Mouse (Mus musculus): ENCODE measurements around the gene Erp27. TPM values are rescaled to one million over a fixed set of nuclear protein-coding genes. Genes with fewer than 3 reads are reported as not detected.

The Erp27 gene
- polyA plus RNA-seq, 2 experiments from 2014 or later = 2.9 to 3.1 TPM

DNA sequence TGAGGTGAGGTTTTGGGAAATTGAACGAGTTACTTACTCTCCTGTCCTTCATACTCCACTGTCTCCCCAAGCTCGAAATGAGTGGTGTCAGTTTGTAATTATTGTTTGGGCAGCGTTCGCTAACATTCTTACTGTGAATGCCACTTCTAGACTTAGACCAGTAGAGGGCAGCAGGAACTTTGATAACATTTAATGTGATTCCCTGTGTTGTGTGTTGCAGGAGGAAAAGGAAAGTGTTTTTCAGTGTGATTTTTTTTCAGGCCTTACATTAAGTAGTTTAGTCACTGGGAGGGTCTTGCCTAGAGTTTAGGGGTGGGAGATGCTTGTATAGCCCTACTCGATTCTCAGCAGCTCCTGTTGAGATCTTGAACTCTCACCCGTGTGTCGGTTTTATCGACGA lies 61.0 kb downstream of the Erp27 start:
- ATAC-seq = peak; percentile 71

DNA sequence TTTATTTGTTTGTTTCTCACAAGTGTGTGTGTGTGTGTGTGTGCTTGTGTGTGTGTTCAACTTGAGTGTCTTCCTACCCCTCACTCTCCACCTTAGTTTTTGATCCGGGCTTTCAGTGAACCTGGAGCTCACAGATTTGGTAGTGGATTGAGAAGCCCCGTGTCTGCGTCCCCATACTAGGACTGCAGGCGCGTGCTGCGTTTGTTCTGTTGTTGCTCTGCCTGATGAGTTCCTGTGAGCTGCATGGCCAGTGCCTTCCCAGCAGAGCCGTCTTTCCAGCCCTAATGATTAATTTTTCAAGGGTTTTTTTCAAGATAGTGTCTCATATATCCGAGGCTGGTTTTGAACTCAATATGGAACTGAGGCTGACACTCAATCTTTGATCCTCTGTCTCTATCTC lies 63.6 kb downstream of the Erp27 start:
- no peak for ATAC-seq

DNA sequence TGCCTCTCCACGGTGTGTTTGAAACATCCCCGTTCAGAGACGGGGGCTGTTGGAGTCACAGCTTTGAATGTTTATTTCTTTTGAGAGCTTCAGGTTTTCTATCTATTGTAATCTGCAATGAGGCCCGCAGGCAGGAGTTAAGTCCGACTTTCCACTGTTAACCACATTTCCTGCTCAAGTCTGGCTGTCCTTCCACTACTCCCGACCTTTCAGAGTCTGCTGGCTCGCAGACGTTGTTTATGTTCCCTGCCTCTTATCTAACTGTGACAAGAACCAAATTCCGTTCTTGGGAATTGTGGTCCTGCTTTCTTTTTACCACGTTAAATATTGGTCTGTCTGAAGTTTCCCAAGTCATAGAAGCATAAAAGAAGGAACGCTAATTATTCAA lies 64.1 kb downstream of the Erp27 start:
- ATAC-seq = no peak

Other genes starting within 250 kb of the Erp27 start
- gene Gucy2c, start 140.4 kb downstream of the Erp27 start, polyA plus RNA-seq (2017; shearing (Covaris generic)) = not detected
- 1 to 10 TPM; 1.0 to 1.7 TPM for gene Hist4h4, start 117.8 kb downstream of the Erp27 start, polyA plus RNA-seq (2017; shearing (Covaris generic))
- gene H2afj, start 113.9 kb downstream of the Erp27 start, polyA plus RNA-seq (2017; shearing (Covaris generic)) = 10 to 100 TPM; 73.4 to 92.2 TPM
- 1 to 10 TPM; 2.1 to 5.2 TPM for gene BC049715, start 94.6 kb downstream of the Erp27 start, polyA plus RNA-seq (2017; shearing (Covaris generic))
- gene Wbp11, start 93.9 kb downstream of the Erp27 start, polyA plus RNA-seq (2017; shearing (Covaris generic)) = 10 to 100 TPM; 58.3 to 63.6 TPM
- gene Smco3, start 86.7 kb downstream of the Erp27 start, polyA plus RNA-seq (2017; shearing (Covaris generic)) = not detected
- 1 to 10 TPM; 3.7 to 5.7 TPM for gene Art4, start 64.4 kb downstream of the Erp27 start, polyA plus RNA-seq (2017; shearing (Covaris generic))
- not detected for gene Mgp, start 46.4 kb downstream of the Erp27 start, polyA plus RNA-seq (2017; shearing (Covaris generic))
- under 1 TPM; 0.05 to 0.10 TPM for gene Pde6h, start 1.7 kb upstream of the Erp27 start, polyA plus RNA-seq (2017; shearing (Covaris generic))
- 1,000 to 10,000 TPM; 2,618 to 2,837 TPM for gene Arhgdib, start 19.7 kb upstream of the Erp27 start, polyA plus RNA-seq (2017; shearing (Covaris generic))
- gene Rerg, start 248.3 kb upstream of the Erp27 start, polyA plus RNA-seq (2017; shearing (Covaris generic)) = not detected